Mouse (Mus musculus) adrenal gland, postnatal 4 days (tissue): ENCODE results near the gene Stxbp5l. TPM values are rescaled to one million over a fixed set of nuclear protein-coding genes. Genes with fewer than 3 reads are reported as not detected.
"Not testable (repeated sequence)": the region's sequence is repeated elsewhere in the genome, so short reads cannot be mapped to it uniquely, and the experiment has no call there.

ENCODE experiments used
- DNase-seq, 2 experiments: peaks; one replicate each; pipeline ENCODE4 v3.0.0; 2021 to 2022; ENCODE audit warnings: low spot score in 2 of 2, mixed read lengths in 2 of 2
- long read RNA-seq, 2 experiments: library from polyadenylated mRNA; stranded (forward); transcript quantifications; one replicate each; pipeline ENCODE4 v2.0.0; 2021
- total RNA-seq, 2 experiments: library from RNA; stranded (reverse); gene quantifications; 2 replicates each; pipeline ENCODE4 v1.2.3; 2021

Gene Stxbp5l
- 1 to 10 TPM; 2.6 to 4.0 TPM for total RNA-seq
- long read RNA-seq, experiment 1, result 0 reads
- long read RNA-seq, experiment 2, result 0 reads

- peak; percentile 84 to 90 for DNase-seq
Observed at GRCm38 (mm10) chr16:37384821-37385344, at the start of gene Stxbp5l. TSS of gene Stxbp5l (minus strand) at chr16:37384962.

DNA sequence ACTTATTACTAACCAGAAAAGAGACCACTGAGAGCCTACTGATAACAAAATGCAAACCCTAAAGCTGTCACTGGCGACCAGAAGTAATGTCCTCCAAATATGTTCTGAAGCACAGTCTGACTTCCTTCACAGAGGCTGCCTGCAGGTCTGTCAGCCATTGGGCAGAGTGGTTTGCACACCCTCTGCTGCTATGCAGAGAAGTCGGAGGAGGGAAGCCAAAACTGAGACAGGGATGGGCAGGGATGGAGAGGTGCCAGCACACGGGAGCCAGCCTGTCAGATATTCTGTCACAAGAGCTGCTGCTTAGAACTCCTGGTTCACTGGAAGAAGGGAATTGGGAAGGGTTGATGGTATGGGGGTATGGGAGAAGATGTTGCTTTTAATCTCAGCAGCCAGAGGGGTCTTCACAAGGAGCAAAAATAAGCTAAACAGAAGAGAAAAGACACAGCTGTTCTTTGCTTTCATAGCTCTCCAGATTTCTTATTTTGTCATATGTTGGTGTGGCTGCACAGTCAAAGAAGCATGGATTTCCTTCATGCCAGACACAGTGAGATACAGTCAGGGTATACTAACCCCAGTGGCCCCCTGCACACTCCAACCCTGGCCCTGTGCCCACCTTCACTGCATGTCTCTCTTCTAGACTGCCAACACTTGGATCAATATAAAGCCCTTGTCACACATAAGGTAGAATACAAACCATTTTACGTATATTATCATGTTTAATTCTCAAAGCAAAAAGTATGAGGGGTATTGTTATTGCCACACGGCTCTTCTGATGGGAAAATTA lies 48.8 kb upstream of the Stxbp5l start:
- DNase-seq, result no peak

DNA sequence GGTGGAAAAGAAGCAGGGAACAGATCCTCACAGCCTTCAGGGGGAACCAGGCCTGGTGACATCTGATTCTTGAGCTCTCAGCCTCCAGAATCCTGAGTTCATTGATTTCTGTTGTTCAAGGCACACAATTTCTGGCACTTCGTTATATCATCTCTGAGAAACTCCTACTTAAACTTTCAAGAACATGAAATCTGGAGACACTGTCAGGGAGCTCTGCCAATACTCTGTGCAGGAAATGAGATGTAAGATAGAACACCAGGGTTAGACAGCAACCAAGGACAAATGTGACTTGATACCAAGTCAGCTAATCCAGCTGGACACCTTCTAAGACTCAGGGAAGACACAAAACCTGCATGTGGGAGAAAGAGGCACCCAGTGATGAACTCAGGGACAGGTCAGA lies 40.7 kb upstream of the Stxbp5l start:
- no peak for DNase-seq

DNA sequence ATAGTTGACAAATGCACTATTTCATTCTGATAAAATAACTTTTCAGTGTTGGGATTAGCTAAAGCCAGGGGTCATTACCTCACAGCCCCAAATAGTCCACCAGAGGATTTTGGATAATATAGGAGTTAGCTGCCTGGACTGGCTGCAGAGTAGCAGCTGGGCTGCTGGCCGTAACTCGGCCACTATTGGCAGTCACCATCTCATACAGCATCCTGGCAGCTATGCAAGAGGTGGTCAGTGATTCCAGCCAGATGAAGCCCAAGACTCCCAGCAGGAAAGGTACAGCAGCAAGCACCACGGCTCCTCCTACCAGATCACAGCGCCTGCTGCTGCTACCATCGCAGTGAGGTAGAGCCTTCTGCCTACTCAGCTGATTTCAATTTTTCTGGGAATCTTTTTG lies 38.1 kb upstream of the Stxbp5l start:
- DNase-seq, result no peak

DNA sequence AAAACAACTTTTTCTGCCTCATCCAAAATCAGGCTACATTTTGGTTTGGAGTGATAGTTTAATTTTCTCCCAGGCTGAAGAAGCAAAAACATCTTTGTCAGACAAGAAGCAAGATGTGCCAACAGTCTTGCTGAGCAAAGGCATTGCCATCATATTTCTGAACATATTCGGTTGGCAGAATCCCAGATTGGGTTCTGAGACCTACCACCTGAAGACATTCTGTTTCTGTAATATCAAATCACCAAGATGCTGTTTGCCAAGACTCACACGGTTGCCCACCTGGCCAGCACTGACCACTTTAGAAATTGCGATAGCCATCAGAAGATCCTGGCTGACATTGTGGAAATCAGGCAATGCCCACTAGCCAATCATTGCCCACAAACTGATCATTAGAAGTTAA lies 37.1 kb upstream of the Stxbp5l start:
- no peak for DNase-seq

GRCm38 (mm10) chr16:37420512-37420911 lies 35.8 kb upstream of the Stxbp5l start:
- no peak for DNase-seq

- DNase-seq, result no peak
Observed at GRCm38 (mm10) chr16:37405536-37405935, 20.8 kb upstream of the Stxbp5l start.

- no peak for DNase-seq
Observed at GRCm38 (mm10) chr16:37404922-37405321, 20.2 kb upstream of the Stxbp5l start.

GRCm38 (mm10) chr16:37389964-37390363 lies 5.2 kb upstream of the Stxbp5l start:
- no peak for DNase-seq

DNA sequence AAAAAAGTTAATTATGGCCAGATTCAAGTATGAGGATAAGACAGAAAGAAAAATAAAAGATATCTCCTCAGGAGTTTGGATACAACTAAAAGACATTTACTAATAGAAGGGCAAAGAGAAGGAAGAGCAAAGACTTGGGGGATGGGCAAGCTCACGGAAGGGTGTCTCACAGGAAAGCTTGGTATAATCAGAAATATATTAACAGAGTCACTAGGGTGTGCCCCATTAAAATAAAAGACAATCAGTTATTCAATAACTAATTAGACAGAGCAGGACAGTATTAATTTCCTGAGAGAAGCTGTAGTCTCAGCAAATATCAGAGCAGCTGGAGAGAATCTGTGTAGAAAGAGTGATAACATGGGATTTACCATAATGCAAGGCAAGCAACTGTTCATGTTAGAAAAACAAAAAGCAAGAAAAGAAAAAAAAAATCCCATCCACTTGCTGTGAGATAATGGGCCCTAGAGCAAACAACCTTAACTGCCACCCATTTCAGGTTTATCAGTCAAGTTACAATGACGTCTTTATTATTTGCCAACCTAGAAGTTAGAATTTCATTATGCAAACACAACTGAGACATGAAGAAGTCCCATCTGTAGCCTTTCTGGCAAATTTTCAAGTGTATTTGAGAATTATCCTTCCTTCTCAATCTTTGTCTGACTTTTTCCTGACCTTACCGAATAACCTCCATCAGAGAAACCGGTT lies 4.6 kb upstream of the Stxbp5l start:
- DNase-seq, result no peak

GRCm38 (mm10) chr16:37384369-37384768 lies 393 bp downstream of the Stxbp5l start:
- peak in 1 of 2 experiments; percentile 19 for DNase-seq

DNA sequence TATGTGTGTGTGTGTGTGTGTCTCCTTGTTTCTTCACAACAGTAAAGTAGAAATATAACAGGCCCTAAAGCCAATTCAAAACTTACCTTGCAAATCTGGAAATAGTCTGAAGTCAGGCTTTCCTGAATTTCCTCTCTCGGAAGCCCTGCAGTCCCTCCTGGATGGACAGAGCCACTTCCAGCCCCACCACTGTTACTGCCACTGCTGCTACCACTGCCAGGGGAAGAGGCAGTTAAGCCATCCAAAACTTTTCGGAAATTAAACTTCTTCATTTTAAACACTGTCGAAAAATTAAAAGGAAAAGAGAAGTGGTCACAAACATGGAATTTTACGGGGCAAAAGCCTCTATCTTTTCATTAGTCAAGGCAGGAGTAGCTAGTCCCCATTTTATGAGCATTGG lies 1.3 kb downstream of the Stxbp5l start:
- no peak for DNase-seq

- DNase-seq, result no peak
Observed at GRCm38 (mm10) chr16:37372716-37373115, 12.0 kb downstream of the Stxbp5l start.

- no peak for DNase-seq
Observed at GRCm38 (mm10) chr16:37367426-37367825, 17.3 kb downstream of the Stxbp5l start.

GRCm38 (mm10) chr16:37363958-37364357 lies 20.8 kb downstream of the Stxbp5l start:
- DNase-seq, result no peak

GRCm38 (mm10) chr16:37355621-37356020 lies 29.1 kb downstream of the Stxbp5l start:
- DNase-seq, result no peak

DNA sequence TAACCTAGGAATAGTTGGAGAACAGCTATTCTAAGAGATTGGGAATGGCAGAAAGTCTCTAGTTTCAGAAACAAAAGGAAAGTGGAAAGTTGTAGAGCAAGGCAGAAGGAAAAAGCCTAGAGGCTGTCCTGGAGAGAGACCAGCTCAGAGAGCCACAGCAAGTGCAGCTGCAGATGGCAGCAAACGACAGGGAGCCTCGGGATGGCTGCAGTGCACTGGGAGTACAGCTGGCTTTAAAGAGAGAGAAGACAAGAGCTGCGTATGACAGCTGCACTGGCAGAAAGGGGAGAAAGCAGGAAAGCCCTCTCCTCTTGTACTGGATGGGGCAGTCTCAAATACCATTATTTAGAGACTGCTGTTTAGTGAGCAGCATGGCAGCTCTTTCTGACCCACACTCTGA lies 37.7 kb downstream of the Stxbp5l start:
- no peak for DNase-seq

GRCm38 (mm10) chr16:37344960-37345359 lies 39.8 kb downstream of the Stxbp5l start:
- DNase-seq, result no peak

DNA sequence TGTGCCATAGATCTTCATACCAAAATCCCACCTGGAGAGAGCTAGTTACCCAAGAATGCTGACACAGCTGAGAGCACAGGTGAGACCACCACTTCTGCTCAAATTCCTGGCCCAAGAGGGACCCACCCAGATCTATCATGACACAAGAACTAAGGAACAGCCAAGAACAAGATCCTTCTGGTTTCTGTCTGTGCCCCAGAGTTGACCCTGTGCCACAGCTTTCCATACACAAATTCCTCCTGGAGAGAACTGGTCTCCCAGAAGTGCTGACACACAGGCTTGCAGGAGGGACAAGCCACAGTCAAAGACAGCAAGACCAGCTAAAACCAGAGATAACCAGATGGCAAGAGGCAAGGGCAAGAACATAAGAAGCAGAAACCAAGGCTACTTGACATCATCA lies 43.3 kb downstream of the Stxbp5l start:
- not testable (repeated sequence) for DNase-seq

- DNase-seq, result no peak
Observed at GRCm38 (mm10) chr16:37338177-37338576, 46.6 kb downstream of the Stxbp5l start.

- no peak for DNase-seq
Observed at GRCm38 (mm10) chr16:37337529-37337928, 47.2 kb downstream of the Stxbp5l start.

- no peak for DNase-seq
Observed at GRCm38 (mm10) chr16:37304441-37304840, 80.3 kb downstream of the Stxbp5l start.
